Mouse (Mus musculus): ENCODE measurements around the gene Sept3. TPM values are rescaled to one million over a fixed set of nuclear protein-coding genes. Genes with fewer than 3 reads are reported as not detected.

The Sept3 gene
- total RNA-seq, 1 experiment = 5.9 TPM

DNA sequence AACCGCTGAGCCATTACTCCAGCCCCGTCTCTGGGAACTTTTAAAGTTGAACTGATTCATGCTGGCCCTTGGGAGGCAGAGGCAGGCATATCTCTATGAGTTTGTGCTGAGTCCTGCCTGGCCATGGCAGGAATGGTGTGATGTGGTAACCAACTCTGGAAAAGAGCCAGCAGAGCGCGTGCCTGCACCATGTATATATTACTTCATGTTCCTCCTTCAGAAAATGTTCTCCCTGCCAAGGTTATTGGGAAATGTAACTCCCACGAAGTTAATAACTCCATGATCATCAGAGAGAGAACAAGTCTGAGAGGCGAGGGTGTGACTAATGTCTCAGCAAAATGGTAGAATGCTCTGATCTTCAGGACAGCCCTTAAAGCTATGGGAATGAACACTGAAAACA is 43.1 kb downstream of the Sept3 start:
- no peaks in the 10 kb centered on the region for H3K4me1 ChIP-seq (ENCODE audit: control insufficient read depth in 2 of 2, insufficient read depth in 2 of 2, low read length in 2 of 2, poor library complexity in 1 of 2)

DNA sequence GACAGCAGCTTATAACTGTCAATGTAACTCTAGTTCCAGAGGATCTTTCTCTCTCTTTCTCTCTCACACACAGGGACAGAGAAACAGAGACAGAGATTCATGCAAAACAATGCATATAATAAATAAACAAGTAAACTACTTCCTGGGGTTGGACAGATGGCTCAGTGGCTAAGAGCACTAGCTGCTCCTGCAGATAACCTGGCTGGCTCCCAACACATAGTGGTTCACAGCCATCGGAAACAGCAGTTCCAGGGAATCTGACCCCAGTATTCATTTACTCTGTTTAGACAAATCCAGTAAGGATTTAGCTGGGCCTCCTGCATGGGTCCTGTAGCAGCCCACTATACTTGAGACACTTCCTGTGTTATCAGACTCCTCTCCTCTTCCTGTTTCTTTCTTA is 44.9 kb downstream of the Sept3 start:
- no peak for TF ChIP-seq ZC3H11A (IDR thresholded peaks at IDR 0.05; ENCODE audit: borderline replicate concordance, low read depth, low read length)
- TF ChIP-seq HCFC1 (IDR thresholded peaks at IDR 0.05; ENCODE audit: borderline replicate concordance, insufficient read depth, low read length) = no peak
- no peak for TF ChIP-seq MAFK (IDR thresholded peaks at IDR 0.05; ENCODE audit: insufficient read depth, low read depth, low read length)
- no peak for TF ChIP-seq CHD2 (IDR thresholded peaks at IDR 0.05; ENCODE audit: low read depth, low read length)
- TF ChIP-seq ZNF384 (IDR thresholded peaks at IDR 0.05; ENCODE audit: low read depth, low read length) = no peak
- no peaks in the 10 kb centered on the region for H3K4me1 ChIP-seq (ENCODE audit: control insufficient read depth in 2 of 2, insufficient read depth in 2 of 2, low read length in 2 of 2, poor library complexity in 1 of 2)

More for the DNA sequence above, 43.1 kb downstream of the Sept3 start:
- Histone ChIP-seq H3K27ac (ENCODE audit: insufficient read depth, low read depth, low read length, poor library complexity, severe bottlenecking) (no peak overlapping the region), H3K36me3 (ENCODE audit: control insufficient read depth, insufficient read depth, low read length, poor library complexity, severe bottlenecking) (no peaks in the 10 kb centered on the region), H3K9me3 (ENCODE audit: control insufficient read depth, insufficient read depth, low read depth, low read length) (no peaks in the 10 kb centered on the region), H3K9ac (ENCODE audit: insufficient read depth, low read depth, low read length, poor library complexity, severe bottlenecking) (no peak overlapping the region), H3K4me3 (ENCODE audit: insufficient read depth in 1 of 2, low read depth in 1 of 2, low read length in 2 of 2, poor library complexity in 1 of 2, severe bottlenecking in 1 of 2) (no peak overlapping the region)
- TF ChIP-seq ZNF384 (IDR thresholded peaks at IDR 0.05; ENCODE audit: low read depth, low read length) (no peak), MAFK (IDR thresholded peaks at IDR 0.05; ENCODE audit: insufficient read depth, low read depth, low read length) (no peak), CHD2 (IDR thresholded peaks at IDR 0.05; ENCODE audit: low read depth, low read length) (no peak), HCFC1 (IDR thresholded peaks at IDR 0.05; ENCODE audit: borderline replicate concordance, insufficient read depth, low read length) (no peak), ZC3H11A (IDR thresholded peaks at IDR 0.05; ENCODE audit: borderline replicate concordance, low read depth, low read length) (no peak)
- DNase-seq (ENCODE audit: low read depth, low spot score) = no peak
- in situ Hi-C loops (cut with MboI; ENCODE audit: low sequenced_read_pairs in 2 of 2, unreplicated experiment in 2 of 2) = no loop called here

DNA sequence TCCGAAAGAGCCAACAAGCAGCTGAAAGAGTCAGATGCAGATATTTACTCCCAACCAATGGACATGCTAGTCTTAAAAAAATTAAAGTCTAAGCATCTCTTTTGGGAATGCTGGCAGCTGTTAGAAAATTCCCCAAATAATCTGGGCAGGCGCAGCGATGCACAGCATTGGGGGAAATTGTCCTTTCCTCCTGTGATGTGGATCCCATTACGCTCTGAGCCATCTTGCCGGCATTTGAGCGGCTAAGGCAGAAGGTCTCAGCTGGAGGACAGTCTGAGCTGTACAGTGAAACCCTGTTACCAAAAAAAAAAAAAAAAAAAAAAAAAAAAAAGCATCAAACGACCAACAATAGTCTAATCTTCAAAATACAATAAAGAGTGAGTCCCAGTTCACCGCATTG is 47.5 kb downstream of the Sept3 start:
- Histone ChIP-seq H3K4me3 (ENCODE audit: insufficient read depth in 1 of 2, low read depth in 1 of 2, low read length in 2 of 2, poor library complexity in 1 of 2, severe bottlenecking in 1 of 2) (no peak overlapping the region), H3K9me3 (ENCODE audit: control insufficient read depth, insufficient read depth, low read depth, low read length) (no peaks in the 10 kb centered on the region), H3K36me3 (ENCODE audit: control insufficient read depth, insufficient read depth, low read length, poor library complexity, severe bottlenecking) (no peaks in the 10 kb centered on the region), H3K27ac (ENCODE audit: insufficient read depth, low read depth, low read length, poor library complexity, severe bottlenecking) (no peak overlapping the region), H3K9ac (ENCODE audit: insufficient read depth, low read depth, low read length, poor library complexity, severe bottlenecking) (no peak overlapping the region), H3K4me1 (ENCODE audit: control insufficient read depth in 2 of 2, insufficient read depth in 2 of 2, low read length in 2 of 2, poor library complexity in 1 of 2) (no peaks in the 10 kb centered on the region; a peak in 1 of 4 replicates)
- in situ Hi-C loops (cut with MboI; ENCODE audit: low sequenced_read_pairs in 2 of 2, unreplicated experiment in 2 of 2) = no loop called here
- TF ChIP-seq ZC3H11A (IDR thresholded peaks at IDR 0.05; ENCODE audit: borderline replicate concordance, low read depth, low read length) (no peak), ZNF384 (IDR thresholded peaks at IDR 0.05; ENCODE audit: low read depth, low read length) (peak; percentile 61; the same call in 1 of the 2 replicates)
- no peak for DNase-seq (ENCODE audit: low read depth, low spot score)

More for the DNA sequence above, 44.9 kb downstream of the Sept3 start:
- in situ Hi-C loops (cut with MboI; ENCODE audit: low sequenced_read_pairs in 2 of 2, unreplicated experiment in 2 of 2) = no loop called here
- no peak overlapping the region for H3K27ac ChIP-seq (ENCODE audit: insufficient read depth, low read depth, low read length, poor library complexity, severe bottlenecking)
- no peak overlapping the region for H3K4me3 ChIP-seq (ENCODE audit: insufficient read depth in 1 of 2, low read depth in 1 of 2, low read length in 2 of 2, poor library complexity in 1 of 2, severe bottlenecking in 1 of 2)
- H3K9me3 ChIP-seq (ENCODE audit: control insufficient read depth, insufficient read depth, low read depth, low read length) = no peaks in the 10 kb centered on the region
- no peaks in the 10 kb centered on the region for H3K36me3 ChIP-seq (ENCODE audit: control insufficient read depth, insufficient read depth, low read length, poor library complexity, severe bottlenecking)
- no peak overlapping the region for H3K9ac ChIP-seq (ENCODE audit: insufficient read depth, low read depth, low read length, poor library complexity, severe bottlenecking)
- no peak for DNase-seq (ENCODE audit: low read depth, low spot score)

DNA sequence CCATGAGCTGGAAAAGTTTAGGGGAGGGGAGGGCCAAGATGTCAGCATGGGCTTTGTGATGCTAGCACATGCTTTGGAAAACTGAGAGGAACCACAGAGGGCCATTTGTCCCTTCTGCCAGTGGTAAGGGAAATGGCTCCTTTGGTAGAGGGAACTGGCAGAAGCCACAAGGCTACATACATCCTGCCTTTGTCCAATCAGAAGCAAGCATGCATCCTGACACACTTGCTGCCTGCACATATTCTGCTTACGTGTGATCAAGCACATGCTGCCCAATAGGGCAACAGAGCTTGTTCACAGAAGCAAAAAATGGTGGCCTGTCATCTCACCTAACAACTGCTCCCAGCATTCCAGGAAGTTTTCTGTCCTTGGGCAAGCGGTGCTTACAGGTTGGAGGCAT is 50.7 kb downstream of the Sept3 start:
- in situ Hi-C loops (cut with MboI; ENCODE audit: low sequenced_read_pairs in 2 of 2, unreplicated experiment in 2 of 2) = no loop called here
- H3K9me3 ChIP-seq (ENCODE audit: control insufficient read depth, insufficient read depth, low read depth, low read length) = no peaks in the 10 kb centered on the region
- peaks cover 0 to under 1% of the 10 kb centered on the region in 2 experiments; a peak in 1 of 4 replicates for H3K4me1 ChIP-seq (ENCODE audit: control insufficient read depth in 2 of 2, insufficient read depth in 2 of 2, low read length in 2 of 2, poor library complexity in 1 of 2)
- no peak overlapping the region for H3K9ac ChIP-seq (ENCODE audit: insufficient read depth, low read depth, low read length, poor library complexity, severe bottlenecking)
- H3K27ac ChIP-seq (ENCODE audit: insufficient read depth, low read depth, low read length, poor library complexity, severe bottlenecking) = no peak overlapping the region
- H3K4me3 ChIP-seq (ENCODE audit: insufficient read depth in 1 of 2, low read depth in 1 of 2, low read length in 2 of 2, poor library complexity in 1 of 2, severe bottlenecking in 1 of 2) = no peak overlapping the region
- H3K36me3 ChIP-seq (ENCODE audit: control insufficient read depth, insufficient read depth, low read length, poor library complexity, severe bottlenecking) = peaks cover 3% of the 10 kb centered on the region; the same call in 1 of the 2 replicates
- no peak for TF ChIP-seq ZC3H11A (IDR thresholded peaks at IDR 0.05; ENCODE audit: borderline replicate concordance, low read depth, low read length)
- TF ChIP-seq HCFC1 (IDR thresholded peaks at IDR 0.05; ENCODE audit: borderline replicate concordance, insufficient read depth, low read length) = no peak
- no peak for TF ChIP-seq MAFK (IDR thresholded peaks at IDR 0.05; ENCODE audit: insufficient read depth, low read depth, low read length)
- no peak for TF ChIP-seq ZNF384 (IDR thresholded peaks at IDR 0.05; ENCODE audit: low read depth, low read length)
- TF ChIP-seq CHD2 (IDR thresholded peaks at IDR 0.05; ENCODE audit: low read depth, low read length) = no peak
- no peak for DNase-seq (ENCODE audit: low read depth, low spot score)

DNA sequence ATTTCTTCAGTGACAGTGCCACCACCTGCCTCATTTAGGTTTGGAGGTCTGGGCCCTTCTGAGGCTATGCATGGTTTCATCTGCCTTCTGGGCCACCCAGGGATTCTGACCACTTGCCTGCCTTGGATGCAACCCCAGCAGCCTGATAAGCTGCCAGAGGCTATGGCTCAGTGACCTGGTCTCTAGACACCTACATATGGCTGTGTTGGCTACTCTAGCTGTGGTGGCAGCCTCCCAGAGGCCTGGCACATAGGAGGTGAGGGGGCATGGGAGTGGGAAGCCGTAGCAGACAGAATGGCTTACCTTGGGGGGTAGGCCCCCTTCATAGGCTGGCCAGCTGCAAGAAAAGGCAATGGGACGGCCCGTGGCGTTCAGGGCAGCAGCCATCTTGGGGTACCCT is 60.5 kb downstream of the Sept3 start:
- TF ChIP-seq MAFK (IDR thresholded peaks at IDR 0.05; ENCODE audit: insufficient read depth, low read depth, low read length) = no peak
- TF ChIP-seq ZC3H11A (IDR thresholded peaks at IDR 0.05; ENCODE audit: borderline replicate concordance, low read depth, low read length) = no peak
- no peak for TF ChIP-seq HCFC1 (IDR thresholded peaks at IDR 0.05; ENCODE audit: borderline replicate concordance, insufficient read depth, low read length)
- Histone ChIP-seq H3K36me3 (ENCODE audit: control insufficient read depth, insufficient read depth, low read length, poor library complexity, severe bottlenecking) (peaks cover 18% of the 10 kb centered on the region; the same call in 1 of the 2 replicates), H3K4me3 (ENCODE audit: insufficient read depth in 1 of 2, low read depth in 1 of 2, low read length in 2 of 2, poor library complexity in 1 of 2, severe bottlenecking in 1 of 2) (no peak overlapping the region), H3K9me3 (ENCODE audit: control insufficient read depth, insufficient read depth, low read depth, low read length) (no peaks in the 10 kb centered on the region), H3K4me1 (ENCODE audit: control insufficient read depth in 2 of 2, insufficient read depth in 2 of 2, low read length in 2 of 2, poor library complexity in 1 of 2) (peaks cover 5 to 13% of the 10 kb centered on the region in 2 experiments; a peak in 2 of 4 replicates), H3K27ac (ENCODE audit: insufficient read depth, low read depth, low read length, poor library complexity, severe bottlenecking) (no peak overlapping the region), H3K9ac (ENCODE audit: insufficient read depth, low read depth, low read length, poor library complexity, severe bottlenecking) (no peak overlapping the region)
- no peak for DNase-seq (ENCODE audit: low read depth, low spot score)
- in situ Hi-C loops (cut with MboI; ENCODE audit: low sequenced_read_pairs in 2 of 2, unreplicated experiment in 2 of 2) = no loop called here
